Mouse (Mus musculus) forebrain, embryonic 16.5 days (tissue): Measurements from ENCODE around the gene Ccdc159. TPM values are rescaled to one million over a fixed set of nuclear protein-coding genes. Genes with fewer than 3 reads are reported as not detected.
A peak's percentile ranks its signal among the peaks of the same experiment; 100 is the strongest.

Experiments used
- ATAC-seq: fragments of 200-750 bp; cut with Nextera tagmentation; 2 replicates; pipeline ENCODE4 v1.8.0; 2017; ENCODE audit warnings: mild to moderate bottlenecking, moderate library complexity
- H3K27ac ChIP-seq: fragments of 300-500 bp; sonication (generic); 2 replicates; pipeline ENCODE4 v1.5.1; 2014; ENCODE audit warnings: low read length, control low read depth
- H3K27me3 ChIP-seq: fragments of 300-500 bp; sonication (generic); replicated peaks from 2 replicates; pipeline ENCODE4 v1.6.1; 2014; ENCODE audit warnings: low read length; ENCODE audit not compliant: control insufficient read depth, insufficient read depth
- H3K36me3 ChIP-seq: fragments of 300-500 bp; sonication (generic); 2 replicates; pipeline ENCODE4 v1.6.1; 2014; ENCODE audit not compliant: control insufficient read depth, insufficient read depth
- H3K4me1 ChIP-seq: fragments of 300-500 bp; sonication (generic); replicated peaks from 2 replicates; pipeline ENCODE4 v1.6.1; 2014; ENCODE audit warnings: low read length; ENCODE audit not compliant: control insufficient read depth, insufficient read depth
- H3K4me2 ChIP-seq: fragments of 300-500 bp; sonication (generic); 2 replicates; pipeline ENCODE4 v1.6.1; 2014; ENCODE audit warnings: mild to moderate bottlenecking, low read length, control low read depth
- H3K4me3 ChIP-seq: fragments of 300-500 bp; sonication (generic); replicated peaks from 2 replicates; pipeline ENCODE4 v1.5.1; 2014; ENCODE audit warnings: mild to moderate bottlenecking, low read length, control low read depth
- H3K9ac ChIP-seq: fragments of 300-500 bp; sonication (generic); replicated peaks from 2 replicates; pipeline ENCODE4 v1.6.1; 2014; ENCODE audit warnings: low read depth, low read length, control low read depth
- H3K9me3 ChIP-seq: fragments of 300-500 bp; sonication (generic); 2 replicates; pipeline ENCODE4 v1.6.1; 2016; ENCODE audit warnings: low read length; ENCODE audit not compliant: control insufficient read depth
- WGBS: fragments of 180-500 bp; shearing (Covaris S2); extraction: QIAGEN DNeasy Blood & Tissue Kit; methylation state at CpG from one replicate; pipeline ENCODE4 v1.1.7; 2014; 5-methylcytosine and 5-hydroxymethylcytosine counted together
- polyA plus RNA-seq: library from polyadenylated mRNA; unstranded; fragments of >200 nt; fragmentation: Nextera tagmentation; extraction: Ambion mirVana; gene quantifications from 2 replicates; pipeline ENCODE4 v1.2.1, GENCODE M21; 2015

Ccdc159 gene
- polyA plus RNA-seq, 1 experiment from 2014 or later, result 11.9 TPM

- H3K36me3 ChIP-seq, result 0 out of 2 replicates have a peak, but pooled peaks cover 2% of the 10 kb centered on the region
- H3K9ac ChIP-seq, result peak within 1 kb of the TSS; percentile 79
- WGBS, result under 1% methylated on average over 36 of the region's 36 CpGs
- H3K27ac ChIP-seq, result peak within 1 kb of the TSS; percentile 91
- peak; percentile 90 for ATAC-seq
- H3K9me3 ChIP-seq, result no peaks in the 10 kb centered on the region
- H3K4me1 ChIP-seq, result peaks cover 11% of the 10 kb centered on the region
- peak within 1 kb of the TSS; percentile 57 for H3K4me3 ChIP-seq
- no peaks in the 10 kb centered on the region for H3K27me3 ChIP-seq
- H3K4me2 ChIP-seq, result peak within 1 kb of the TSS; percentile 81
Observed at GRCm38 (mm10) chr9:21918035-21918592, 9.2 kb upstream of the Ccdc159 start, which contains the start of gene Rab3d. Gene Rab3d, minus strand, starts transcription at chr9:21918192.

DNA sequence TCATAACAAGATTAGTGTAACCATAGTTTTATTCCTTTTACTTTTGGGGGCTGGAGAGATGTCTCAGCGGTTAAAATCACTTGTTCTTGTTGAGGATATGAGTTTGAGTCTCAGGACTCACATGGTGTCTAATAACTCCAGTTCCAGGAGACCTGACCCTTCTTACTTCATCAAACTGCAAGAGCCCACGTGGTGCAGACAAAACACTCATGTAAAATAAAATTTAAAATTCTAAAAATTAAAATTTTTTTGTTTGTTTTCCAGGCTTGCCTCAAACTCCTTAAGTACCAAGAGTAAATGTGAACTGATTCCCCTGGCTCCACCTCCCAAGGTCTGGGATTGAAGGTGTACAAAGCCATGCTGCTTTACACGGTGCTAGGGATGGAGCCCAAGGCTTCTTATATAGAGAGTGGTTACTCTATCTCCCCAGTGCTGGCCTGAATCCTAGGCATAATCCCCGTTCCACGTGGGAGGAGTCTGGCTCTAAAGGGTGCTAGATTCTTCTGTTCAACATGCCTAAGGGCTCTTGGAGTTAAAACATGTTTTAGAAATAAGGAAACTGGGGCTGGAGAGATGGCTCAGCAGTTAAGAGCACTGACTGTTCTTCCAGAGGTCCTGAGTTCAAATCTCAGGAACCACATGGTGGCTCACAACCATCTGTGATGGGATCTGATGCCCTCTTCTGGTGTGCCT lies 8.4 kb upstream of the Ccdc159 start:
- no peak for ATAC-seq
- Histone ChIP-seq H3K9me3 (no peaks in the 10 kb centered on the region), H3K27ac (peak overlapping the region; percentile 91; the same call in 1 of the 2 replicates), H3K9ac (no peak overlapping the region), H3K4me2 (peak overlapping the region; percentile 81), H3K4me3 (peak overlapping the region; percentile 57), H3K4me1 (peaks cover 11% of the 10 kb centered on the region), H3K27me3 (no peaks in the 10 kb centered on the region), H3K36me3 (no peaks in the 10 kb centered on the region)
- WGBS, result 19% methylated on average over 5 of the region's 5 CpGs

GRCm38 (mm10) chr9:21923036-21923435 lies 4.2 kb upstream of the Ccdc159 start:
- H3K4me3 ChIP-seq, result no peak overlapping the region
- 81% methylated on average over 4 of the region's 4 CpGs for WGBS

GRCm38 (mm10) chr9:21923490-21924098 lies 3.7 kb upstream of the Ccdc159 start:
- ATAC-seq, result no peak
- H3K4me2 ChIP-seq, result no peak overlapping the region
- WGBS, result 72% methylated on average over 3 of the region's 3 CpGs
- H3K27ac ChIP-seq, result no peak overlapping the region
- H3K27me3 ChIP-seq, result no peaks in the 10 kb centered on the region
- no peaks in the 10 kb centered on the region for H3K9me3 ChIP-seq
- H3K4me3 ChIP-seq, result no peak overlapping the region
- peaks cover 14% of the 10 kb centered on the region for H3K4me1 ChIP-seq
- H3K36me3 ChIP-seq, result no peaks in the 10 kb centered on the region
- H3K9ac ChIP-seq, result no peak overlapping the region

More at GRCm38 (mm10) chr9:21923036-21923435, 4.2 kb upstream of the Ccdc159 start:
- Histone ChIP-seq H3K4me1 (peaks cover 17% of the 10 kb centered on the region), H3K9me3 (no peaks in the 10 kb centered on the region), H3K36me3 (no peaks in the 10 kb centered on the region), H3K9ac (no peak overlapping the region), H3K27me3 (no peaks in the 10 kb centered on the region), H3K4me2 (no peak overlapping the region), H3K27ac (no peak overlapping the region)
- no peak for ATAC-seq

DNA sequence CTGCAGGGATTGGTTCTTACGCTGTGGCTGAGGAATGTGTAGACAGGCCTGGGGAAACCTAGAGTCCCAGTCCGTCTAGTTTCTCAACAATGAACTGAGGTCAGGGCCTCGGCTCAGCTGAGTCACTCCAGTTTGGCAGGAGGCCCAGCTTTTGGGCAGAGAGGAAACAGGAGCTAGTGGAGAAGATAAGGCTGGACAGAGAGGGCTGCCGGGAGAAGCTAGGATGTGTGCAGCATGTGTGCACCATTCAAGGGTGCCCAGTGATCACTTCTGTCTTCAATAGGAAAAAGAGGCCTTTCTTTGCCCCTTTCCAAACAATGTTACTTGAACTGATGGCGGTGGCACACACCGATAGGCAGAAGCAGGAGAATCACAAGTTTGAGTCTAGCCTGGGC lies 3.2 kb upstream of the Ccdc159 start:
- Histone ChIP-seq H3K36me3 (no peaks in the 10 kb centered on the region), H3K9ac (no peak overlapping the region), H3K27ac (no peak overlapping the region), H3K4me2 (no peak overlapping the region), H3K27me3 (no peaks in the 10 kb centered on the region), H3K9me3 (no peaks in the 10 kb centered on the region), H3K4me1 (peaks cover 14% of the 10 kb centered on the region), H3K4me3 (no peak overlapping the region)
- no peak for ATAC-seq
- WGBS, result 72% methylated on average over 6 of the region's 6 CpGs

- no peak for ATAC-seq
- Histone ChIP-seq H3K36me3 (no peaks in the 10 kb centered on the region), H3K4me2 (no peak overlapping the region), H3K27ac (no peak overlapping the region), H3K4me1 (peaks cover 14% of the 10 kb centered on the region), H3K9me3 (no peaks in the 10 kb centered on the region), H3K9ac (no peak overlapping the region), H3K27me3 (no peaks in the 10 kb centered on the region), H3K4me3 (no peak overlapping the region)
- WGBS, result 87% methylated on average over 3 of the region's 3 CpGs
Observed at GRCm38 (mm10) chr9:21925034-21925433, 2.2 kb upstream of the Ccdc159 start.

GRCm38 (mm10) chr9:21925506-21925905 lies 1.8 kb upstream of the Ccdc159 start:
- Histone ChIP-seq H3K4me3 (no peak overlapping the region), H3K9ac (no peak overlapping the region), H3K27me3 (no peaks in the 10 kb centered on the region), H3K4me2 (no peak overlapping the region), H3K4me1 (peaks cover 14% of the 10 kb centered on the region), H3K27ac (no peak overlapping the region), H3K9me3 (no peaks in the 10 kb centered on the region), H3K36me3 (no peaks in the 10 kb centered on the region)
- no peak for ATAC-seq
- 100% methylated on average over 1 of the region's 1 CpGs for WGBS

GRCm38 (mm10) chr9:21926155-21926554 lies 1.1 kb upstream of the Ccdc159 start:
- no peak for ATAC-seq
- Histone ChIP-seq H3K4me2 (peak overlapping the region; percentile 66), H3K4me1 (peaks cover 14% of the 10 kb centered on the region), H3K4me3 (peak overlapping the region; percentile 58; the same call in 1 of the 2 replicates), H3K9ac (no peak overlapping the region), H3K27ac (no peak overlapping the region), H3K27me3 (no peaks in the 10 kb centered on the region), H3K36me3 (no peaks in the 10 kb centered on the region), H3K9me3 (no peaks in the 10 kb centered on the region)
- WGBS, result 79% methylated on average over 6 of the region's 6 CpGs

DNA sequence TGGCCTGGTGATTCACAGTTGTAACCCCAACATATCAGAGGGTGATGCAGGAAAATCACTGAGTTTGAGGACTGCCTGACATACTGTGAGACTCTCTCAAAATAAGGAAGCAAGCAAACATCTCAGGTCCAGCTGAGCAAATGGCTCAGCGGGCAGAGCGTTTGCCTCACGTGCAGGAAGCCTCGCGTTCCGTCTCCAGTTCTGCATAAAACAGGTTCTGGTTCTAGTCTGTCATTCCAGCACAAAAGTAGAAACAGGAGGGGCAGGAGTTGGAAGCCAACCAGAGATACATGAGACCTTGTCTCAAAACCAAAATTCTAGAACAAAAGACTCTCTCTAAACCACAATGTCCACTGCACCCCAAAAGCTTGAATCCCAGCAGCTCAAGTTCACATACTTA lies 487 bp upstream of the Ccdc159 start:
- WGBS, result 5% methylated on average over 6 of the region's 6 CpGs
- no peaks in the 10 kb centered on the region for H3K27me3 ChIP-seq
- H3K27ac ChIP-seq, result peak overlapping the region; percentile 62
- H3K4me1 ChIP-seq, result peaks cover 14% of the 10 kb centered on the region
- ATAC-seq, result 0 out of 2 replicates have a peak, but pooled peaks have one; percentile 5
- no peaks in the 10 kb centered on the region for H3K9me3 ChIP-seq
- peak overlapping the region; percentile 66 for H3K4me2 ChIP-seq
- H3K4me3 ChIP-seq, result peak overlapping the region; percentile 58
- no peaks in the 10 kb centered on the region for H3K36me3 ChIP-seq
- H3K9ac ChIP-seq, result peak overlapping the region; percentile 78
